Mouse (Mus musculus): ENCODE results near the gene Bahcc1. TPM values are rescaled to one million over a fixed set of nuclear protein-coding genes. Genes with fewer than 3 reads are reported as not detected.
A peak's percentile ranks its signal among the peaks of the same experiment; 100 is the strongest.

Bahcc1 gene
- polyA plus RNA-seq, 1 experiment from 2014 or later = 17.2 TPM

- Histone ChIP-seq H3K4me1 (peaks cover 49% of the 10 kb centered on the region), H3K9ac (no peak overlapping the region), H3K4me2 (no peak overlapping the region), H3K9me3 (replicated peaks) (no peaks in the 10 kb centered on the region), H3K27me3 (peaks cover 4% of the 10 kb centered on the region; the same call in 1 of the 2 replicates), H3K36me3 (ENCODE audit: poor library complexity, severe bottlenecking) (no peaks in the 10 kb centered on the region), H3K27ac (no peak overlapping the region), H3K4me3 (no peak overlapping the region)
- ATAC-seq = no peak
- 82% methylated on average over 4 of the region's 4 CpGs for WGBS
These were observed 65.8 kb downstream of the Bahcc1 start for GRCm38 (mm10) chr11:120298441-120299141.

GRCm38 (mm10) chr11:120299484-120299883 is 66.7 kb downstream of the Bahcc1 start:
- no peaks in the 10 kb centered on the region for H3K36me3 ChIP-seq (ENCODE audit: poor library complexity, severe bottlenecking)
- WGBS = 63% methylated on average over 5 of the region's 5 CpGs
- no peaks in the 10 kb centered on the region for H3K9me3 ChIP-seq (replicated peaks)
- no peak for ATAC-seq
- no peak overlapping the region for H3K4me3 ChIP-seq
- H3K27ac ChIP-seq = peak overlapping the region; percentile 28; the same call in 1 of the 2 replicates
- H3K4me2 ChIP-seq = no peak overlapping the region
- peaks cover 7% of the 10 kb centered on the region; the same call in 1 of the 2 replicates for H3K27me3 ChIP-seq
- H3K4me1 ChIP-seq = peaks cover 49% of the 10 kb centered on the region
- no peak overlapping the region for H3K9ac ChIP-seq

- Histone ChIP-seq H3K4me3 (no peak overlapping the region), H3K4me1 (peaks cover 50% of the 10 kb centered on the region), H3K27ac (no peak overlapping the region), H3K9me3 (replicated peaks) (no peaks in the 10 kb centered on the region), H3K4me2 (no peak overlapping the region), H3K9ac (no peak overlapping the region), H3K36me3 (ENCODE audit: poor library complexity, severe bottlenecking) (no peaks in the 10 kb centered on the region), H3K27me3 (peaks cover 22% of the 10 kb centered on the region)
- WGBS = 90% methylated on average over 9 of the region's 9 CpGs
- no peak for ATAC-seq
These were observed 70.4 kb downstream of the Bahcc1 start for GRCm38 (mm10) chr11:120303119-120303518.

- 90% methylated on average over 19 of the region's 21 CpGs for WGBS
- Histone ChIP-seq H3K4me2 (no peak overlapping the region), H3K27ac (no peak overlapping the region), H3K4me1 (peaks cover 54% of the 10 kb centered on the region), H3K4me3 (no peak overlapping the region), H3K9me3 (replicated peaks) (no peaks in the 10 kb centered on the region), H3K9ac (no peak overlapping the region), H3K36me3 (ENCODE audit: poor library complexity, severe bottlenecking) (no peaks in the 10 kb centered on the region), H3K27me3 (peaks cover 24% of the 10 kb centered on the region)
- ATAC-seq = no peak
These were observed 71.0 kb downstream of the Bahcc1 start for GRCm38 (mm10) chr11:120303559-120304349.

- H3K36me3 ChIP-seq (ENCODE audit: poor library complexity, severe bottlenecking) = no peaks in the 10 kb centered on the region
- H3K9me3 ChIP-seq (replicated peaks) = no peaks in the 10 kb centered on the region
- peak overlapping the region; percentile 81 for H3K4me2 ChIP-seq
- peak overlapping the region; percentile 74; the same call in 1 of the 2 replicates for H3K9ac ChIP-seq
- 38% methylated on average over 5 of the region's 5 CpGs for WGBS
- H3K27ac ChIP-seq = peak overlapping the region; percentile 83
- H3K27me3 ChIP-seq = peaks cover 28% of the 10 kb centered on the region
- peak overlapping the region; percentile 51; the same call in 1 of the 2 replicates for H3K4me3 ChIP-seq
- peaks cover 52% of the 10 kb centered on the region for H3K4me1 ChIP-seq
- no peak for ATAC-seq
These were observed 71.6 kb downstream of the Bahcc1 start for GRCm38 (mm10) chr11:120304350-120304694.

DNA sequence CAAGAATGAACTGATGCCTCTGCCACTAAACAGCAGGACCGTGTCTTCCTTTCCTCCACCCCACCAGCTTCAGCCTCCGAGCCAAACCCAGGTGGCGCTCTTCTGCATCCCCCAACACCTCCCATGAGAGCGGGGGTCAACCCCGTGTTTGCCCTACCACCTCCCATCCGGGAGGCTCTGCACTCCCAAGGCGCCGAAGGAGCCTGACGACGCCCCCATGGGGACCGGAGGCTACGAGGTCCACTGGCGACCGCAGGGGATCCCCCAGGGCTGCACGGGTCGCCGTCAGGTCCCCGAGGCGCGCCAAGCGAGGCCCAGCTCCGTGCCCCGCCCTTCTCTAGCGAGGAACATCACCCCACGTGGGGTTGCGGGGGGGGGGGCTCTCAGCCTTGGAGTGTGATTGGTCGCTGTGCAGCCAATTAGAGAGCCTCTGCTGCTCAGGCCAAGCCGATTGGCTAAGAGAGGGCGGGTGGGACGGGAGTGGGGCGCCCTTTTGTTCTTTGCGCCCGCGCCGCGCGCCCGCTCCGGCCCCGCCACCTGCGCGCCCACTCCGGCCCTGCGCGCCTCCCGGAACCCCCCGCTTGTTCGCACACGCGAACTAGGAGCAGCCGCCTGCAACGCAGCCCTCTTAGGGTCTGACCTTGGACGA is 72.3 kb downstream of the Bahcc1 start:
- H3K4me1 ChIP-seq = peaks cover 45% of the 10 kb centered on the region
- H3K4me2 ChIP-seq = peak overlapping the region; percentile 81
- H3K27ac ChIP-seq = peak overlapping the region; percentile 83
- H3K9ac ChIP-seq = peak overlapping the region; percentile 74
- 2% methylated on average over 50 of the region's 53 CpGs for WGBS
- no peaks in the 10 kb centered on the region for H3K36me3 ChIP-seq (ENCODE audit: poor library complexity, severe bottlenecking)
- H3K4me3 ChIP-seq = peak overlapping the region; percentile 51
- no peaks in the 10 kb centered on the region for H3K9me3 ChIP-seq (replicated peaks)
- peak; percentile 96 for ATAC-seq
- H3K27me3 ChIP-seq = peaks cover 28% of the 10 kb centered on the region

GRCm38 (mm10) chr11:120305535-120306365 is 73.0 kb downstream of the Bahcc1 start:
- Histone ChIP-seq H3K36me3 (ENCODE audit: poor library complexity, severe bottlenecking) (no peaks in the 10 kb centered on the region), H3K27me3 (peaks cover 28% of the 10 kb centered on the region), H3K4me3 (peak overlapping the region; percentile 51), H3K27ac (peak overlapping the region; percentile 83), H3K4me2 (peak overlapping the region; percentile 81), H3K9ac (peak overlapping the region; percentile 68), H3K4me1 (peaks cover 52% of the 10 kb centered on the region), H3K9me3 (replicated peaks) (no peaks in the 10 kb centered on the region)
- ATAC-seq = peak; percentile 6; the same call in 1 of the 2 replicates
- 17% methylated on average over 15 of the region's 15 CpGs for WGBS

DNA sequence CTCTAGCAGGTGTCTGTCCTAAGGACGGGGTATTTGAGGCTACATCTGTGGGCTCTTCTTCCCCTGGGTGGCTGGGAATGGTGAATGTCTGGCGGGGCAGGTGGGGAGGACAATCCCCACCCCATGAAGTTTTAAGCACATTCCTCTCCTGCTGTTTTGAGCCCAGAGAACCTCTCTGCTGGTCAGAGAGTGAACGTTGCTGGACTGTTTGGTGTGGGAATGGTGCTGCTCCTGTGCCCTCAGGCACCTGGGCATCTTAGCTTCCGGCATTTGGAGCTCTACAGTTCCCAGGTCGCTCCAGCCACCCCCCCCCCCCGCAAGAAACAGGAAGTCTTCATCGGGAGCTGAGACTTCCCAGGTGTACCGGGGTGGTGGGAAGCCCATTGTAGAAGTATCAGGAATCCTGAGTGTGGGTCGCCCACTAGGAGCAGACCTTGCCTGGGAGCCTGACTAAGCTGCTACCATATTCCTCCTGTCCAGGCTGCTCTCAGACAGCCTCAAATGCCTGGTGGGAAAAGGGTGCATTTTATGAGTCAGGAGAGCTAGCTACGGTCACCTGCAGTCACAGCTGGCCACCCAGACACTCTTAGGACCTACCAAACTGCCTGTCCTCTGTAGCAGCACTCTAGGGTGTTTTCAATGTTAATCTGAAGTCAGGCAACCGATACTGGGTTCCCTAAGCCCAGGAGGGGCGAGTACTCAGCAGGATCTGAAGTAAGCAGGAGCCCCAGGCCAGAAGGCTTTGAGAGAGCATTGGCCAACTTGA is 73.8 kb downstream of the Bahcc1 start:
- Histone ChIP-seq H3K27ac (peak overlapping the region; percentile 10; the same call in 1 of the 2 replicates), H3K4me3 (peak overlapping the region; percentile 51; the same call in 1 of the 2 replicates), H3K4me1 (peaks cover 56% of the 10 kb centered on the region), H3K9ac (peak overlapping the region; percentile 68; the same call in 1 of the 2 replicates), H3K4me2 (peak overlapping the region; percentile 81), H3K36me3 (ENCODE audit: poor library complexity, severe bottlenecking) (no peaks in the 10 kb centered on the region), H3K27me3 (peaks cover 28% of the 10 kb centered on the region), H3K9me3 (replicated peaks) (no peaks in the 10 kb centered on the region)
- WGBS = 51% methylated on average over 12 of the region's 12 CpGs
- no peak for ATAC-seq

DNA sequence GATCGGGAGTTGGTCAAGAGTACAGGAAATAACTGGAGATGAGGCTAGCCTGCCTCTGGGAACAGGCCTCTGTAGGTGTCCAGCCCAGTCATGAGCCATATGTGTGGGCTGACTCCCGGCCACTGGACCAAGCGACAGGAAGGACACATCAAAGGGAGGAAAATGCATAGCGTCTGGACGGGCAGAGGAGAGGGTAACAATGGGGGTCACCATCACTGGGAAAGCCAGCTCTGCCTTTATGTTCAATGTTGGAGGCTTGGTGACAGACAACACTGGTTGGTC is 74.3 kb downstream of the Bahcc1 start:
- Histone ChIP-seq H3K4me1 (peaks cover 57% of the 10 kb centered on the region), H3K4me3 (no peak overlapping the region), H3K9me3 (replicated peaks) (no peaks in the 10 kb centered on the region), H3K27me3 (peaks cover 26% of the 10 kb centered on the region), H3K27ac (peak overlapping the region; percentile 10; the same call in 1 of the 2 replicates), H3K4me2 (no peak overlapping the region), H3K36me3 (ENCODE audit: poor library complexity, severe bottlenecking) (no peaks in the 10 kb centered on the region), H3K9ac (0 out of 2 replicates have a peak overlapping the region, but pooled peaks have one; percentile 8)
- ATAC-seq = no peak
- WGBS = 20% methylated on average over 5 of the region's 5 CpGs

- Histone ChIP-seq H3K27me3 (peaks cover 24% of the 10 kb centered on the region), H3K27ac (0 out of 2 replicates have a peak overlapping the region, but pooled peaks have one; percentile 10), H3K9ac (0 out of 2 replicates have a peak overlapping the region, but pooled peaks have one; percentile 8), H3K4me1 (peaks cover 57% of the 10 kb centered on the region), H3K4me3 (no peak overlapping the region), H3K4me2 (no peak overlapping the region), H3K36me3 (ENCODE audit: poor library complexity, severe bottlenecking) (no peaks in the 10 kb centered on the region), H3K9me3 (replicated peaks) (no peaks in the 10 kb centered on the region)
- whole genome bisulfite sequencing = 6% methylated on average over 19 of the region's 19 CpGs
- ATAC-seq = no peak
These were observed 75.1 kb downstream of the Bahcc1 start for GRCm38 (mm10) chr11:120307566-120308430.
